Mouse (Mus musculus): ENCODE data around the gene Mchr1. TPM values are rescaled to one million over a fixed set of nuclear protein-coding genes. Genes with fewer than 3 reads are reported as not detected.

The Mchr1 gene
- total and polyA plus RNA-seq, 3 experiments = not detected

GRCm38 (mm10) chr15:81267416-81267815, 32.1 kb downstream of the Mchr1 start:
- Histone ChIP-seq H3K4me1 (ENCODE audit: control insufficient read depth, insufficient read depth, low read length) (no peaks in the 10 kb centered on the region; the same call in 1 of the 2 replicates), H3K4me3 (no peak overlapping the region), H3K27me3 (ENCODE audit: control insufficient read depth, insufficient read depth, low read length) (no peaks in the 10 kb centered on the region; the same call in 1 of the 2 replicates), H3K27ac (no peak overlapping the region), H3K9ac (ENCODE audit: low read depth, low read length) (no peak overlapping the region), H3K36me3 (ENCODE audit: control insufficient read depth, insufficient read depth, low read length) (no peaks in the 10 kb centered on the region), H3K79me2 (replicated peaks; ENCODE audit: control insufficient read depth, insufficient read depth, low read length) (no peaks in the 10 kb centered on the region)
- DNase-seq = no peak
- intact Hi-C loops (cut with DNase I) = no loop called here
- WGBS = 65% methylated on average over 2 of the region's 2 CpGs
- no peak for TF ChIP-seq CTCF (IDR thresholded peaks at IDR 0.05)
- TF ChIP-seq EP300 (IDR thresholded peaks at IDR 0.05; ENCODE audit: insufficient read depth, low read depth, low read length) = no peak
- TF ChIP-seq POLR2A (IDR thresholded peaks at IDR 0.05; ENCODE audit: insufficient read depth, low read depth, low read length) = no peak

- intact Hi-C loops (cut with DNase I) = no loop called here
- WGBS = 18% methylated on average over 13 of the region's 13 CpGs
- no peak overlapping the region for H3K27ac ChIP-seq
Measured at GRCm38 (mm10) chr15:81272305-81273053, 37.2 kb downstream of the Mchr1 start.

GRCm38 (mm10) chr15:81273361-81273760, 38.1 kb downstream of the Mchr1 start:
- Histone ChIP-seq H3K4me1 (ENCODE audit: control insufficient read depth, insufficient read depth, low read length) (no peaks in the 10 kb centered on the region; the same call in 1 of the 2 replicates), H3K36me3 (ENCODE audit: control insufficient read depth, insufficient read depth, low read length) (no peaks in the 10 kb centered on the region), H3K79me2 (replicated peaks; ENCODE audit: control insufficient read depth, insufficient read depth, low read length) (no peaks in the 10 kb centered on the region), H3K27ac (no peak overlapping the region), H3K9ac (ENCODE audit: low read depth, low read length) (no peak overlapping the region), H3K4me3 (no peak overlapping the region), H3K27me3 (ENCODE audit: control insufficient read depth, insufficient read depth, low read length) (no peaks in the 10 kb centered on the region)
- intact Hi-C loops (cut with DNase I) = no loop called here
- no peak for TF ChIP-seq EP300 (IDR thresholded peaks at IDR 0.05; ENCODE audit: insufficient read depth, low read depth, low read length)
- no peak for TF ChIP-seq POLR2A (IDR thresholded peaks at IDR 0.05; ENCODE audit: insufficient read depth, low read depth, low read length)
- TF ChIP-seq CTCF (IDR thresholded peaks at IDR 0.05) = no peak
- DNase-seq = no peak
- WGBS = 55% methylated on average over 2 of the region's 2 CpGs

More at GRCm38 (mm10) chr15:81272305-81273053, 37.2 kb downstream of the Mchr1 start:
- no peak for TF ChIP-seq EP300 (IDR thresholded peaks at IDR 0.05; ENCODE audit: insufficient read depth, low read depth, low read length)
- no peak for TF ChIP-seq CTCF (IDR thresholded peaks at IDR 0.05)
- TF ChIP-seq POLR2A (IDR thresholded peaks at IDR 0.05; ENCODE audit: insufficient read depth, low read depth, low read length) = no peak
- Histone ChIP-seq H3K79me2 (replicated peaks; ENCODE audit: control insufficient read depth, insufficient read depth, low read length) (no peaks in the 10 kb centered on the region), H3K27me3 (ENCODE audit: control insufficient read depth, insufficient read depth, low read length) (no peaks in the 10 kb centered on the region), H3K4me3 (no peak overlapping the region), H3K9ac (ENCODE audit: low read depth, low read length) (no peak overlapping the region), H3K4me1 (ENCODE audit: control insufficient read depth, insufficient read depth, low read length) (no peaks in the 10 kb centered on the region; the same call in 1 of the 2 replicates), H3K36me3 (ENCODE audit: control insufficient read depth, insufficient read depth, low read length) (no peaks in the 10 kb centered on the region)
- DNase-seq = peak; percentile 50 to 65

GRCm38 (mm10) chr15:81277928-81278327, 42.6 kb downstream of the Mchr1 start:
- TF ChIP-seq CTCF (IDR thresholded peaks at IDR 0.05) (no peak), POLR2A (IDR thresholded peaks at IDR 0.05; ENCODE audit: insufficient read depth, low read depth, low read length) (no peak), EP300 (IDR thresholded peaks at IDR 0.05; ENCODE audit: insufficient read depth, low read depth, low read length) (no peak)
- DNase-seq = no peak
- no peaks in the 10 kb centered on the region for H3K27me3 ChIP-seq (ENCODE audit: control insufficient read depth, insufficient read depth, low read length)
- H3K4me3 ChIP-seq = no peak overlapping the region
- H3K36me3 ChIP-seq (ENCODE audit: control insufficient read depth, insufficient read depth, low read length) = no peaks in the 10 kb centered on the region
- H3K9ac ChIP-seq (ENCODE audit: low read depth, low read length) = no peak overlapping the region
- no peaks in the 10 kb centered on the region for H3K79me2 ChIP-seq (replicated peaks; ENCODE audit: control insufficient read depth, insufficient read depth, low read length)
- intact Hi-C loops (cut with DNase I) = no loop called here
- H3K27ac ChIP-seq = no peak overlapping the region
- 65% methylated on average over 11 of the region's 11 CpGs for WGBS
- no peaks in the 10 kb centered on the region for H3K4me1 ChIP-seq (ENCODE audit: control insufficient read depth, insufficient read depth, low read length)

- no peak for DNase-seq
- Histone ChIP-seq H3K9ac (ENCODE audit: low read depth, low read length) (no peak overlapping the region), H3K79me2 (replicated peaks; ENCODE audit: control insufficient read depth, insufficient read depth, low read length) (no peaks in the 10 kb centered on the region)
Measured at GRCm38 (mm10) chr15:81278699-81279098, 43.4 kb downstream of the Mchr1 start.

GRCm38 (mm10) chr15:81284121-81284734, 48.9 kb downstream of the Mchr1 start:
- H3K79me2 ChIP-seq (replicated peaks; ENCODE audit: control insufficient read depth, insufficient read depth, low read length) = no peaks in the 10 kb centered on the region
- TF ChIP-seq CTCF (IDR thresholded peaks at IDR 0.05) (peak; percentile 28), POLR2A (IDR thresholded peaks at IDR 0.05; ENCODE audit: insufficient read depth, low read depth, low read length) (no peak)
- H3K27me3 ChIP-seq (ENCODE audit: control insufficient read depth, insufficient read depth, low read length) = no peaks in the 10 kb centered on the region
- WGBS = 83% methylated on average over 9 of the region's 9 CpGs
- no peak overlapping the region for H3K4me3 ChIP-seq
- no peak for DNase-seq
- H3K27ac ChIP-seq = no peak overlapping the region
- H3K4me1 ChIP-seq (ENCODE audit: control insufficient read depth, insufficient read depth, low read length) = no peaks in the 10 kb centered on the region
- intact Hi-C loops (cut with DNase I) = no loop called here
- H3K9ac ChIP-seq (ENCODE audit: low read depth, low read length) = no peak overlapping the region
- H3K36me3 ChIP-seq (ENCODE audit: control insufficient read depth, insufficient read depth, low read length) = no peaks in the 10 kb centered on the region

More at GRCm38 (mm10) chr15:81278699-81279098, 43.4 kb downstream of the Mchr1 start:
- no peaks in the 10 kb centered on the region for H3K4me1 ChIP-seq (ENCODE audit: control insufficient read depth, insufficient read depth, low read length)
- intact Hi-C loops (cut with DNase I) = no loop called here
- H3K27me3 ChIP-seq (ENCODE audit: control insufficient read depth, insufficient read depth, low read length) = no peaks in the 10 kb centered on the region
- H3K36me3 ChIP-seq (ENCODE audit: control insufficient read depth, insufficient read depth, low read length) = no peaks in the 10 kb centered on the region
- H3K27ac ChIP-seq = no peak overlapping the region
- 90% methylated on average over 6 of the region's 6 CpGs for WGBS
- TF ChIP-seq POLR2A (IDR thresholded peaks at IDR 0.05; ENCODE audit: insufficient read depth, low read depth, low read length) = no peak
- no peak for TF ChIP-seq CTCF (IDR thresholded peaks at IDR 0.05)
- TF ChIP-seq EP300 (IDR thresholded peaks at IDR 0.05; ENCODE audit: insufficient read depth, low read depth, low read length) = no peak
- H3K4me3 ChIP-seq = no peak overlapping the region

Other genes with a start within 250 kb of the Mchr1 start
- 10 to 100 TPM in 1 of 2 experiments, 1 to 10 TPM in 1; 7.2 to 11.0 TPM for gene Mrtfa, start 44.7 kb upstream of the Mchr1 start, total RNA-seq (2021)
- 9.0 and 9.6 TPM in 2 replicates for gene Mrtfa, start 44.7 kb upstream of the Mchr1 start, polyA plus RNA-seq (2012; rRNA removed)
- 10 to 100 TPM; 13.0 to 15.7 TPM for gene Slc25a17, start 125.3 kb downstream of the Mchr1 start, total RNA-seq (2021)
- gene Slc25a17, start 125.3 kb downstream of the Mchr1 start, polyA plus RNA-seq (2012; rRNA removed) = 15.1 and 24.6 TPM in 2 replicates
- gene St13, start 164.6 kb downstream of the Mchr1 start, total RNA-seq (2021) = 100 to 1,000 TPM; 108 to 111 TPM
- gene St13, start 164.6 kb downstream of the Mchr1 start, polyA plus RNA-seq (2012; rRNA removed) = 15.8 and 19.6 TPM in 2 replicates
- gene Xpnpep3, start 164.6 kb downstream of the Mchr1 start, total RNA-seq (2021) = 10 to 100 TPM; 10.8 to 12.9 TPM
- 5.8 and 12.3 TPM in 2 replicates for gene Xpnpep3, start 164.6 kb downstream of the Mchr1 start, polyA plus RNA-seq (2012; rRNA removed)
- not detected for gene Dnajb7, start 172.8 kb downstream of the Mchr1 start, total RNA-seq (2021)
- not detected in 2 replicates for gene Dnajb7, start 172.8 kb downstream of the Mchr1 start, polyA plus RNA-seq (2012; rRNA removed)
- gene Rbx1, start 230.8 kb downstream of the Mchr1 start, total RNA-seq (2021) = 100 to 1,000 TPM; 106 to 122 TPM
- gene Rbx1, start 230.8 kb downstream of the Mchr1 start, polyA plus RNA-seq (2012; rRNA removed) = 67.8 and 96.1 TPM in 2 replicates

Data from heart, adult 2 months (tissue).